Mouse (Mus musculus) forebrain, embryonic 16.5 days (tissue): ENCODE measurements at regions not wholly inside any gene's neighbourhood (a gene's known extent, or its start where the extent isn't known, plus 50 kb on each side); places are given as distances from the start of the nearest gene placed in this dataset.

Experiments
- ATAC-seq: fragments of 200-750 bp; cut with Nextera tagmentation; 2 replicates; pipeline ENCODE4 v1.8.0; 2017; ENCODE audit warnings: mild to moderate bottlenecking, moderate library complexity
- H3K27ac ChIP-seq: fragments of 300-500 bp; sonication (generic); 2 replicates; pipeline ENCODE4 v1.5.1; 2014; ENCODE audit warnings: low read length, control low read depth
- H3K27me3 ChIP-seq: fragments of 300-500 bp; sonication (generic); replicated peaks from 2 replicates; pipeline ENCODE4 v1.6.1; 2014; ENCODE audit warnings: low read length; ENCODE audit not compliant: control insufficient read depth, insufficient read depth
- H3K36me3 ChIP-seq: fragments of 300-500 bp; sonication (generic); 2 replicates; pipeline ENCODE4 v1.6.1; 2014; ENCODE audit not compliant: control insufficient read depth, insufficient read depth
- H3K4me1 ChIP-seq: fragments of 300-500 bp; sonication (generic); replicated peaks from 2 replicates; pipeline ENCODE4 v1.6.1; 2014; ENCODE audit warnings: low read length; ENCODE audit not compliant: control insufficient read depth, insufficient read depth
- H3K4me2 ChIP-seq: fragments of 300-500 bp; sonication (generic); 2 replicates; pipeline ENCODE4 v1.6.1; 2014; ENCODE audit warnings: mild to moderate bottlenecking, low read length, control low read depth
- H3K4me3 ChIP-seq: fragments of 300-500 bp; sonication (generic); replicated peaks from 2 replicates; pipeline ENCODE4 v1.5.1; 2014; ENCODE audit warnings: mild to moderate bottlenecking, low read length, control low read depth
- H3K9ac ChIP-seq: fragments of 300-500 bp; sonication (generic); replicated peaks from 2 replicates; pipeline ENCODE4 v1.6.1; 2014; ENCODE audit warnings: low read depth, low read length, control low read depth
- H3K9me3 ChIP-seq: fragments of 300-500 bp; sonication (generic); 2 replicates; pipeline ENCODE4 v1.6.1; 2016; ENCODE audit warnings: low read length; ENCODE audit not compliant: control insufficient read depth
- WGBS: fragments of 180-500 bp; shearing (Covaris S2); extraction: QIAGEN DNeasy Blood & Tissue Kit; methylation state at CpG from one replicate; pipeline ENCODE4 v1.1.7; 2014; 5-methylcytosine and 5-hydroxymethylcytosine counted together

DNA sequence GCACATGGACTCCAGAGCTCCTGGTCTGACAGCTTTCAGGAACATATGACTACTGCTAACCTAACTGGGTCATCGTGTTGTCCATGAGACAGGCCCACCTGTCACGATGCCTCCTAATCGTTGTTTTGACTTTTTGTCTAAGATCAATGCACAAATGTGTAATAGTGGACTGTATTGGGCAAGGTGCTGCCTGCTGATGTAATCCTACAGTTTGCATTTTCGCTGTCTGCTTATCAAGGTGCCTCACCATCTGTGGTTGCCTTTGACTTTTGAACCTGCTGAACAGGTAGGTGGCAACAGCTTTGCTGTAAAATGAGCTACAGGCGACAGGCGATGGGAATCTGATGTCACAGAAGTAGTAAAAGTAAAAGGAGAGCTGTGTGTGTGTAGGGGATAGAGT is 78.0 kb upstream of the Lifr start:
- Histone ChIP-seq H3K27ac (no peak overlapping the region), H3K36me3 (no peaks in the 10 kb centered on the region), H3K4me2 (no peak overlapping the region), H3K4me1 (no peaks in the 10 kb centered on the region), H3K27me3 (no peaks in the 10 kb centered on the region), H3K9me3 (no peaks in the 10 kb centered on the region), H3K4me3 (no peak overlapping the region), H3K9ac (no peak overlapping the region)
- WGBS: 94% methylated on average over 6 of the region's 6 CpGs
- no peak for ATAC-seq

- H3K4me1 ChIP-seq: no peaks in the 10 kb centered on the region
- no peaks in the 10 kb centered on the region for H3K9me3 ChIP-seq
- no peak for ATAC-seq
- H3K9ac ChIP-seq: no peak overlapping the region
- no peak overlapping the region for H3K4me3 ChIP-seq
- 84% methylated on average over 5 of the region's 5 CpGs for WGBS
- H3K27me3 ChIP-seq: no peaks in the 10 kb centered on the region
- no peak overlapping the region for H3K27ac ChIP-seq
- no peak overlapping the region for H3K4me2 ChIP-seq
- H3K36me3 ChIP-seq: no peaks in the 10 kb centered on the region
These were observed 77.4 kb upstream of the Lifr start for GRCm38 (mm10) chr15:7013047-7013446.

DNA sequence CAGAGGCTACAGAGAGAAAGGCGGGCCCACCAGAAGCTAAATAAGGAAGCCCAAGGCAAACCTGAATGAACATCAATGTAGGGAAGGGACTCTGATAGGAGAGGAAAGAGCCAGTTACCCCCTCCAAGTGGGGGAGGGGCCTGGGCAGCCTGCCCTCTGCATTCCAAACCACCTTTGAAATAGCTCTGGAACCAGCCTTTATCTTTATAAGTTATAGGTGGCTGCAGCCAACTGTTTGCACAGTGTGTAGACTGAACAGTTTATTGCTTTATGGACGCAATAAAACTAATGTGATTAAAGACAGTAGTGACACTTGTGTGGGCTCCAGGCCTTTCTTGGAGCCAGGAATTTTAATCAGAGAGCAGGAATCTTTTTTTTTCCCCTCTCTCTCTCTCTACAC is 75.4 kb upstream of the Lifr start:
- Histone ChIP-seq H3K4me3 (no peak overlapping the region), H3K36me3 (no peaks in the 10 kb centered on the region), H3K9ac (no peak overlapping the region), H3K9me3 (no peaks in the 10 kb centered on the region), H3K27me3 (no peaks in the 10 kb centered on the region), H3K4me1 (no peaks in the 10 kb centered on the region), H3K4me2 (no peak overlapping the region), H3K27ac (no peak overlapping the region)
- no peak for ATAC-seq
- 79% methylated on average over 2 of the region's 2 CpGs for WGBS

DNA sequence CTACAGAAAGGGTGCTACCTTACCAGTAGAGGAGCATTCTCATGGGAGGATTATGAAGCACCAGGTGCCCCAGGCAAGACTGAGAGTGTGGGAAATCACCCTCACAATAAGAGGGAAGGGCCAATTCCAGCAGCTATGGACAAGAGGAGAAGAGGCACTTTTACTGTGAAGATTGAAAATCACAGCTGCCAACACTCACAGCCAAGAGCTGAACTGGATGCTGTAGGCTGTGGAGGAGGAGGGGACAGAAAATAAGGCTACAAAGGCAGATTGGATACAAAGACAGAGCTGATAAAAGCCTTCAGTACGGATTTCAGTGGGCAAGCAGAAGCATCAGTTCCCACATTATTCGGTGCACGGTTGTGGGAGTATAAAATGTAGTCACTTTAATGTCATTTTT is 74.4 kb upstream of the Lifr start:
- Histone ChIP-seq H3K27me3 (no peaks in the 10 kb centered on the region), H3K27ac (no peak overlapping the region), H3K4me1 (no peaks in the 10 kb centered on the region), H3K9ac (no peak overlapping the region), H3K9me3 (no peaks in the 10 kb centered on the region), H3K36me3 (no peaks in the 10 kb centered on the region), H3K4me2 (no peak overlapping the region), H3K4me3 (no peak overlapping the region)
- 67% methylated on average over 3 of the region's 3 CpGs for WGBS
- no peak for ATAC-seq

- Histone ChIP-seq H3K9ac (no peak overlapping the region), H3K4me2 (no peak overlapping the region), H3K4me3 (no peak overlapping the region), H3K4me1 (no peaks in the 10 kb centered on the region), H3K27me3 (no peaks in the 10 kb centered on the region), H3K9me3 (no peaks in the 10 kb centered on the region), H3K36me3 (no peaks in the 10 kb centered on the region), H3K27ac (no peak overlapping the region)
- ATAC-seq: no peak
- 90% methylated on average over 6 of the region's 6 CpGs for WGBS
These were observed 73.1 kb upstream of the Lifr start for GRCm38 (mm10) chr15:7017281-7017845.

GRCm38 (mm10) chr15:7022660-7023059 is 67.8 kb upstream of the Lifr start:
- Histone ChIP-seq H3K4me2 (no peak overlapping the region), H3K27me3 (no peaks in the 10 kb centered on the region), H3K36me3 (no peaks in the 10 kb centered on the region), H3K27ac (no peak overlapping the region), H3K4me1 (no peaks in the 10 kb centered on the region), H3K9ac (no peak overlapping the region), H3K4me3 (no peak overlapping the region), H3K9me3 (no peaks in the 10 kb centered on the region)
- no peak for ATAC-seq

- no peak overlapping the region for H3K9ac ChIP-seq
- H3K27me3 ChIP-seq: no peaks in the 10 kb centered on the region
- 87% methylated on average over 4 of the region's 4 CpGs for WGBS
- no peak overlapping the region for H3K4me3 ChIP-seq
- ATAC-seq: no peak
- no peaks in the 10 kb centered on the region for H3K36me3 ChIP-seq
- H3K4me2 ChIP-seq: no peak overlapping the region
- H3K9me3 ChIP-seq: no peaks in the 10 kb centered on the region
- no peaks in the 10 kb centered on the region for H3K4me1 ChIP-seq
- H3K27ac ChIP-seq: no peak overlapping the region
These were observed 65.2 kb upstream of the Lifr start for GRCm38 (mm10) chr15:7025194-7025593.

DNA sequence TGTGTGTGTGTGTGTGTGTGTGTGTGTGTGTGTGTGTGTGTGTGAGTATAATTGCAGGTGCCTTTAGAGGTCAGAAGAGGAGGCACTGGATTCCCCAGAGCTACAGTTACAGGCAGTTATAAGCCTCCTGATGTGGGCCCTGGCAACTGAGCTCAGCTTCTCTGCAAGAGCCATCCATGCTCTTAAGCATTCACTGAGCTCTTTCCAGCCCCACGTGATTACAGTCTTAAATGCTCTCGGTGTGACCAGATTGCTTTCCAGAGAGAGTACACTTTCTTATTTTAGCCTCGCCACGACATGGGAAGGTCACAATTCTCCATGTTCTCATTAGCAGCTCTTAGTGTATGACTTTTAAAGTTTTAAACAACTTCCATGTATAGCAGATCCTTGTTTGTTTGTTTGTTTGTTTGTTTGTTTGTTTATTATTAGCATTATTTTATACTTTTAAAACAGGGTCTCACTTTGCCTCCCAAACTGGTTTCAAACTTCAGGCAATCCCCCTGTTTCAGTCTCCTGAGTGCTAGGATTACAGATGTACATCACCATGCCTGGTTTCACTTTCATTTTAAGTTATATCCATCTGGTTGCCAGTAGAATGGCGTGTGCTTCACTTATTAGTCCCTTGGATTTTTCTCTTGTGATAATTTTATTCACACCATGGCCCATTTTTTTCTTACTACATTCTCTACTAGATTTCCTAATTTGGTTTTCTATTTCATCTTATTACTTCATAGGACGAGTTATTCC is 58.9 kb upstream of the Lifr start:
- ATAC-seq: no peak

DNA sequence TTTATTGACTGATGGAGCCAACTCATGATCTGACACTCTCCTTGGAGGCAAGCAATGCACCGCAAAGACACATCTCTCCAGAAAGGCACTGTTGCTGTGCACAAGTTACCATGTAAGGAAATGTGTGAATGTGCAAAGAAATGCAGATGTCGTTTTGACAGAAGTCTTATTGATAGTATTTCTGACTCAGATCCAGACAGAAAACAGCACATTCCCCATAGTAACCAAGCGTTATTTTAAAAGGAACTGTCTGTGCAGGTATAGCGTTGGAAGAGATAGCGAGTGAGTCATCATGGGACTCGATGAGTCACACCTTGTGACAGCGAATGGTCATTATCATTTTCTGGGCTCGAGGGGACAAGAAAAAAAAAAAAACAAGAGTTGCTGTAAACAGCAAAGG is 52.9 kb upstream of the Lifr start:
- H3K27ac ChIP-seq: no peak overlapping the region

More for the DNA sequence above, 58.9 kb upstream of the Lifr start:
- H3K4me3 ChIP-seq: no peak overlapping the region
- no peaks in the 10 kb centered on the region for H3K4me1 ChIP-seq
- H3K4me2 ChIP-seq: no peak overlapping the region
- no peak overlapping the region for H3K27ac ChIP-seq
- no peaks in the 10 kb centered on the region for H3K36me3 ChIP-seq
- no peaks in the 10 kb centered on the region for H3K9me3 ChIP-seq
- H3K9ac ChIP-seq: no peak overlapping the region
- H3K27me3 ChIP-seq: no peaks in the 10 kb centered on the region
- 68% methylated on average over 6 of the region's 6 CpGs for WGBS

GRCm38 (mm10) chr15:7039119-7039518 is 51.3 kb upstream of the Lifr start:
- 88% methylated on average over 5 of the region's 5 CpGs for WGBS

More for the DNA sequence above, 52.9 kb upstream of the Lifr start:
- H3K4me1 ChIP-seq: no peaks in the 10 kb centered on the region
- H3K9ac ChIP-seq: no peak overlapping the region
- no peak overlapping the region for H3K4me3 ChIP-seq
- no peak overlapping the region for H3K4me2 ChIP-seq
- ATAC-seq: no peak
- no peaks in the 10 kb centered on the region for H3K27me3 ChIP-seq
- no peaks in the 10 kb centered on the region for H3K9me3 ChIP-seq
- 75% methylated on average over 8 of the region's 8 CpGs for WGBS
- H3K36me3 ChIP-seq: no peaks in the 10 kb centered on the region

More at GRCm38 (mm10) chr15:7039119-7039518, 51.3 kb upstream of the Lifr start:
- H3K36me3 ChIP-seq: no peaks in the 10 kb centered on the region
- H3K4me2 ChIP-seq: no peak overlapping the region
- no peaks in the 10 kb centered on the region for H3K4me1 ChIP-seq
- no peak for ATAC-seq
- no peaks in the 10 kb centered on the region for H3K9me3 ChIP-seq
- H3K4me3 ChIP-seq: no peak overlapping the region
- H3K27me3 ChIP-seq: no peaks in the 10 kb centered on the region
- no peak overlapping the region for H3K27ac ChIP-seq
- no peak overlapping the region for H3K9ac ChIP-seq
